Mouse (Mus musculus): ENCODE measurements around the gene B230118H07Rik. TPM values are rescaled to one million over a fixed set of nuclear protein-coding genes. Genes with fewer than 3 reads are reported as not detected.

Gene B230118H07Rik
- polyA plus RNA-seq, 2 experiments = 4.8 to 21.3 TPM

GRCm38 (mm10) chr2:101668751-101669150, 19.4 kb upstream of the B230118H07Rik start:
- TF ChIP-seq CTCF (IDR thresholded peaks at IDR 0.05; ENCODE audit: low read depth) = no peak
- TF ChIP-seq EP300 (IDR thresholded peaks at IDR 0.05; ENCODE audit: low read depth) = no peak
- H3K4me1 ChIP-seq (replicated peaks; ENCODE audit: control insufficient read depth in 2 of 2, insufficient read depth in 2 of 2, low read length in 1 of 2) = no peaks in the 10 kb centered on the region
- H3K36me3 ChIP-seq (replicated peaks; ENCODE audit: control insufficient read depth, insufficient read depth, low read depth) = no peaks in the 10 kb centered on the region
- H3K27ac ChIP-seq = no peak overlapping the region
- no peaks in the 10 kb centered on the region for H3K9me3 ChIP-seq (ENCODE audit: control insufficient read depth, low read length)
- WGBS (ENCODE audit: insufficient replicate concordance) = 55% methylated on average over 3 of the region's 3 CpGs
- no peak overlapping the region for H3K4me2 ChIP-seq (ENCODE audit: low read depth)
- no peaks in the 10 kb centered on the region for H3K27me3 ChIP-seq (ENCODE audit: control insufficient read depth, insufficient read depth, low read length)
- H3K9ac ChIP-seq (replicated peaks) = no peak overlapping the region
- ATAC-seq (ENCODE audit: insufficient read depth) = no peak
- DNase-seq (ENCODE audit: low read depth in 3 of 3, low spot score in 3 of 3) = no peak
- no peak overlapping the region for H3K4me3 ChIP-seq (ENCODE audit: insufficient read depth in 1 of 2, low read depth in 2 of 2, low read length in 2 of 2)

GRCm38 (mm10) chr2:101665703-101666092, 16.4 kb upstream of the B230118H07Rik start:
- Histone ChIP-seq H3K27me3 (ENCODE audit: control insufficient read depth, insufficient read depth, low read length) (no peaks in the 10 kb centered on the region), H3K9ac (replicated peaks) (no peak overlapping the region), H3K9me3 (ENCODE audit: control insufficient read depth, low read length) (no peaks in the 10 kb centered on the region), H3K36me3 (replicated peaks; ENCODE audit: control insufficient read depth, insufficient read depth, low read depth) (no peaks in the 10 kb centered on the region), H3K4me1 (replicated peaks; ENCODE audit: control insufficient read depth in 2 of 2, insufficient read depth in 2 of 2, low read length in 1 of 2) (no peaks in the 10 kb centered on the region), H3K4me3 (ENCODE audit: insufficient read depth in 1 of 2, low read depth in 2 of 2, low read length in 2 of 2) (no peak overlapping the region), H3K27ac (no peak overlapping the region), H3K4me2 (ENCODE audit: low read depth) (no peak overlapping the region)
- DNase-seq (ENCODE audit: low read depth in 3 of 3, low spot score in 3 of 3) (no peak), ATAC-seq (ENCODE audit: insufficient read depth) (no peak)
- 81% methylated on average over 3 of the region's 3 CpGs for WGBS (ENCODE audit: insufficient replicate concordance)
- TF ChIP-seq EP300 (IDR thresholded peaks at IDR 0.05; ENCODE audit: low read depth) (no peak), CTCF (IDR thresholded peaks at IDR 0.05; ENCODE audit: low read depth) (no peak)

DNA sequence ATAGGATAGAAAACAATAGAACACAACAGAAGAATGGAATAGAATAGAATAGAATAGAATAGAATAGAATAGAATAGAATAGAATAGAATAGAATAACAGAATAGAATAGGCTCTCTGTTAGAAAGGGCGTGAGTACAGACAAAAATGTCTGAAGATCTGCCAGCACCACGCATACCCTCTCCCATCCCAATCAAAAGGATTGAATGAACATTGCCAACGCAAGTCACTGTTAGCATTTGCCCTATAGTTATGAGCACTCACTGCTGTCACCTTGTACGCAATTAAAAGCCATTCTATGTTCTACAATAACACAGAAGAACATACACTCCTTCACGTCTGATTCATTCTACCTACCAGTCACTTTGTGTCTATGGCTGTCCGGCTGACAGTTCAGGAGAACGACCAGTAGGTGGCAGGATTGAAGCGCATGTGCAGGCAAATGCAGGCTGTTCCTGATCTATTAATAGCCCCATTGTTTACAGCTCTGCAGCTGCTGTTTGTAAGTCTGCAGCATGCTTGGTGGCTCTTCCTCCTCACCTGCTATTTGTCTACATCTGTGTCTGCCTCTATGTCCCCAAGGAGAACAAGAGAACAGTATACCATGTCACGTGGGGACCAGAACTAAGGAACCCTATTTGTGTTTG, 15.8 kb upstream of the B230118H07Rik start:
- H3K27me3 ChIP-seq (ENCODE audit: control insufficient read depth, insufficient read depth, low read length) = no peaks in the 10 kb centered on the region
- H3K36me3 ChIP-seq (replicated peaks; ENCODE audit: control insufficient read depth, insufficient read depth, low read depth) = no peaks in the 10 kb centered on the region
- ATAC-seq (ENCODE audit: insufficient read depth) (no peak), DNase-seq (ENCODE audit: low read depth in 3 of 3, low spot score in 3 of 3) (peak; percentile 20 to 29 (median 28))
- no peak overlapping the region for H3K9ac ChIP-seq (replicated peaks)
- no peaks in the 10 kb centered on the region for H3K4me1 ChIP-seq (replicated peaks; ENCODE audit: control insufficient read depth in 2 of 2, insufficient read depth in 2 of 2, low read length in 1 of 2)
- no peak for TF ChIP-seq EP300 (IDR thresholded peaks at IDR 0.05; ENCODE audit: low read depth)
- peak; percentile 91 for TF ChIP-seq CTCF (IDR thresholded peaks at IDR 0.05; ENCODE audit: low read depth)
- no peak overlapping the region for H3K4me2 ChIP-seq (ENCODE audit: low read depth)
- no peaks in the 10 kb centered on the region for H3K9me3 ChIP-seq (ENCODE audit: control insufficient read depth, low read length)
- H3K27ac ChIP-seq = no peak overlapping the region
- H3K4me3 ChIP-seq (ENCODE audit: insufficient read depth in 1 of 2, low read depth in 2 of 2, low read length in 2 of 2) = no peak overlapping the region
- 21% methylated on average over 9 of the region's 9 CpGs for WGBS (ENCODE audit: insufficient replicate concordance)

DNA sequence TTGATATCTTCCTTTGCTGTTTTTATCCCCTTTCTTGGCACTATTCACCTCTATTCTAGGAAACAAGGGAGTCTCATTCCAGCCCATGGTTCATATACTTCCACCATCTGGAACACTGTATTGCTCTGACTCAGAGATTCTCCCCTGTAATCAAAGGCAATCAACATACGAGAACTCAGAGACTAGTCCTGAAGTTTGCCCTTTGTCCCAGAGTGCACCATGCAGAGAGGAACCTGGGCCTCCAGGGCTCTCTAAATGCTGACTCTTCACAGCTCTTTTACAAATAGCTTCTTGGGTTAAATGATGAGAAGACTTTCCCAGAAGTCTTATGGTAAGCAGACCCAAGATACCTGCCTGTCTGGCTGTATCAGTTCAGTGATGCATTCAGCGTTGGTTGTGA, 11.2 kb upstream of the B230118H07Rik start:
- no peak for ATAC-seq (ENCODE audit: insufficient read depth)

DNA sequence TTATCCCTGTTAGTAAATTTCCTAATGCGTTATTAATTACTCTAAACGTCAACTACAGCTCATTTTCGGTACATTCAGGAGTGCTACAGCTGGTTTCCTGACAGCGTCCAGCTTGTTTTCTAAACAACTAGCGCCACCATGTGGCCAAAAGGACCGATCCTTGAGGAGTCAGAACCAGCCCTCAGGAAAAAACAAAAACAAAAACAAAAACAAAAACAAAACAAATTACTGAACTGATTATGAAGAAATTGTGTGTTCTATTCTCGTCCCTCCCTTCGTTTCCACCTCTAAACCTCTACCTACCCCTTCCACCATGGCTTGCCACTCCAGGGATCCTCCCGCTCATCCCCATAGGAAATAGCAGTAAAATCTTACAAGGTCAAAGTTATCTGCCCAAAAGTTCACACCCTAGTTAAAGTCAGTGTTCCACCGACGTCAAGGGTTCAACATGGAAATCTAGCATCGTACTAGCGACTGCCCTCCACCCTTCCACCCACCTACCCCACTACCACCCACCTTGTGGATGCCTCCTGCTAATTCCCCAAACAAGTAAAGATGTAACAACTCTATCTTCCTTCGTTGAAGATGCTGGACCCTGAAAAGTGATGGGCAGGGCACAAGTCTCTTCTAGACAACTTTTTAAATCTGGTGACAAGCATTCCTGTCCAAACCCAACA, 3.7 kb upstream of the B230118H07Rik start:
- Histone ChIP-seq H3K27me3 (ENCODE audit: control insufficient read depth, insufficient read depth, low read length) (no peaks in the 10 kb centered on the region), H3K4me2 (ENCODE audit: low read depth) (peak overlapping the region; percentile 49), H3K4me1 (replicated peaks; ENCODE audit: control insufficient read depth in 2 of 2, insufficient read depth in 2 of 2, low read length in 1 of 2) (peaks cover 0 to 2% of the 10 kb centered on the region in 2 experiments; a peak in 1 of 4 replicates), H3K36me3 (replicated peaks; ENCODE audit: control insufficient read depth, insufficient read depth, low read depth) (no peaks in the 10 kb centered on the region), H3K4me3 (ENCODE audit: insufficient read depth in 1 of 2, low read depth in 2 of 2, low read length in 2 of 2) (no peak overlapping the region), H3K27ac (no peak overlapping the region), H3K9me3 (ENCODE audit: control insufficient read depth, low read length) (no peaks in the 10 kb centered on the region), H3K9ac (replicated peaks) (no peak overlapping the region)
- TF ChIP-seq EP300 (IDR thresholded peaks at IDR 0.05; ENCODE audit: low read depth) = no peak
- peak; percentile 60 for TF ChIP-seq CTCF (IDR thresholded peaks at IDR 0.05; ENCODE audit: low read depth)
- DNase-seq (ENCODE audit: low read depth in 3 of 3, low spot score in 3 of 3) (peak; percentile 28 to 45 (median 39)), ATAC-seq (ENCODE audit: insufficient read depth) (no peak)
- WGBS (ENCODE audit: insufficient replicate concordance) = 13% methylated on average over 14 of the region's 14 CpGs

More for the DNA sequence above, 11.2 kb upstream of the B230118H07Rik start:
- no peak overlapping the region for H3K4me3 ChIP-seq (ENCODE audit: insufficient read depth in 1 of 2, low read depth in 2 of 2, low read length in 2 of 2)
- no peak for TF ChIP-seq CTCF (IDR thresholded peaks at IDR 0.05; ENCODE audit: low read depth)
- TF ChIP-seq EP300 (IDR thresholded peaks at IDR 0.05; ENCODE audit: low read depth) = no peak
- H3K36me3 ChIP-seq (replicated peaks; ENCODE audit: control insufficient read depth, insufficient read depth, low read depth) = no peaks in the 10 kb centered on the region
- no peak for DNase-seq (ENCODE audit: low read depth in 3 of 3, low spot score in 3 of 3)
- no peaks in the 10 kb centered on the region for H3K27me3 ChIP-seq (ENCODE audit: control insufficient read depth, insufficient read depth, low read length)
- H3K9me3 ChIP-seq (ENCODE audit: control insufficient read depth, low read length) = no peaks in the 10 kb centered on the region
- no peak overlapping the region for H3K4me2 ChIP-seq (ENCODE audit: low read depth)
- WGBS (ENCODE audit: insufficient replicate concordance) = 69% methylated on average over 2 of the region's 2 CpGs
- no peak overlapping the region for H3K27ac ChIP-seq
- no peaks in the 10 kb centered on the region for H3K4me1 ChIP-seq (replicated peaks; ENCODE audit: control insufficient read depth in 2 of 2, insufficient read depth in 2 of 2, low read length in 1 of 2)
- no peak overlapping the region for H3K9ac ChIP-seq (replicated peaks)

All from liver, embryonic 14.5 days (tissue).